Mouse (Mus musculus) heart, embryonic 10.5 days (tissue): ENCODE results near the gene Cdh6. TPM values are rescaled to one million over a fixed set of nuclear protein-coding genes. Genes with fewer than 3 reads are reported as not detected.

Experiments
- DNase-seq: peaks from one replicate; pipeline ENCODE4 v3.0.0-alpha.2; 2017; ENCODE audit warnings: low spot score
- H3K27ac ChIP-seq: fragments of 300-500 bp; sonication (generic); 2 replicates; pipeline ENCODE4 v1.5.1; 2016; ENCODE audit warnings: mild to moderate bottlenecking
- H3K27me3 ChIP-seq: fragments of 300-500 bp; sonication (generic); 2 replicates; pipeline ENCODE4 v1.6.1; 2016; ENCODE audit warnings: mild to moderate bottlenecking; ENCODE audit not compliant: poor library complexity, insufficient read depth, severe bottlenecking
- H3K36me3 ChIP-seq: fragments of 300-500 bp; sonication (generic); 2 replicates; pipeline ENCODE4 v1.6.1; 2016; ENCODE audit warnings: mild to moderate bottlenecking, moderate library complexity
- H3K4me1 ChIP-seq: fragments of 300-500 bp; sonication (generic); 2 replicates; pipeline ENCODE4 v1.6.1; 2016; ENCODE audit warnings: mild to moderate bottlenecking
- H3K4me3 ChIP-seq: fragments of 300-500 bp; sonication (generic); 2 replicates; pipeline ENCODE4 v1.5.1; 2016; ENCODE audit warnings: mild to moderate bottlenecking, moderate library complexity
- H3K9me3 ChIP-seq: fragments of 300-500 bp; sonication (generic); 2 replicates; pipeline ENCODE4 v1.6.1; 2016; ENCODE audit warnings: mild to moderate bottlenecking, moderate library complexity
- WGBS: fragments of 180-500 bp; shearing (Covaris S2); methylation state at CpG from one replicate; pipeline ENCODE4 v1.1.7; 2016; 5-methylcytosine and 5-hydroxymethylcytosine counted together
- polyA plus RNA-seq: library from polyadenylated mRNA; unstranded; fragments of >200 nt; fragmentation: Nextera tagmentation; extraction: Ambion mirVana; gene quantifications from 2 replicates; pipeline ENCODE4 v1.2.1, GENCODE M21; 2016

The Cdh6 gene
- polyA plus RNA-seq, 1 experiment from 2014 or later: 5.1 TPM

GRCm38 (mm10) chr15:13181014-13181413, 7.5 kb upstream of the Cdh6 start:
- WGBS: 47% methylated on average over 4 of the region's 4 CpGs
- H3K27me3 ChIP-seq: peaks cover 2% of the 10 kb centered on the region; the same call in 1 of the 2 replicates
- DNase-seq: peak; percentile 19
- H3K4me3 ChIP-seq: no peak overlapping the region
- no peak overlapping the region for H3K27ac ChIP-seq
- no peaks in the 10 kb centered on the region for H3K9me3 ChIP-seq
- no peaks in the 10 kb centered on the region for H3K36me3 ChIP-seq
- peaks cover 6% of the 10 kb centered on the region; the same call in 1 of the 2 replicates for H3K4me1 ChIP-seq

GRCm38 (mm10) chr15:13175978-13176377, 2.5 kb upstream of the Cdh6 start:
- no peak overlapping the region for H3K4me3 ChIP-seq
- H3K27ac ChIP-seq: no peak overlapping the region
- H3K27me3 ChIP-seq: peaks cover 5% of the 10 kb centered on the region; the same call in 1 of the 2 replicates
- WGBS: 18% methylated on average over 9 of the region's 9 CpGs
- peaks cover 12% of the 10 kb centered on the region; the same call in 1 of the 2 replicates for H3K4me1 ChIP-seq
- H3K36me3 ChIP-seq: no peaks in the 10 kb centered on the region
- H3K9me3 ChIP-seq: no peaks in the 10 kb centered on the region
- DNase-seq: no peak

GRCm38 (mm10) chr15:13174618-13174980, 1.1 kb upstream of the Cdh6 start:
- Histone ChIP-seq H3K27ac (no peak overlapping the region), H3K36me3 (no peaks in the 10 kb centered on the region), H3K9me3 (no peaks in the 10 kb centered on the region), H3K4me1 (peaks cover 12% of the 10 kb centered on the region; the same call in 1 of the 2 replicates), H3K27me3 (peaks cover 5% of the 10 kb centered on the region; the same call in 1 of the 2 replicates), H3K4me3 (peak overlapping the region; percentile 77)
- no peak for DNase-seq
- 21% methylated on average over 6 of the region's 6 CpGs for WGBS

- H3K4me1 ChIP-seq: peaks cover 12% of the 10 kb centered on the region; the same call in 1 of the 2 replicates
- no peak for DNase-seq
- H3K4me3 ChIP-seq: peak overlapping the region; percentile 77
- peak overlapping the region; percentile 83 for H3K27ac ChIP-seq
- H3K9me3 ChIP-seq: no peaks in the 10 kb centered on the region
- no peaks in the 10 kb centered on the region for H3K36me3 ChIP-seq
- H3K27me3 ChIP-seq: peaks cover 5% of the 10 kb centered on the region; the same call in 1 of the 2 replicates
- 2% methylated on average over 27 of the region's 27 CpGs for WGBS
These were observed 554 bp upstream of the Cdh6 start for GRCm38 (mm10) chr15:13173840-13174617.

GRCm38 (mm10) chr15:13172365-13173070, 957 bp downstream of the Cdh6 start:
- Histone ChIP-seq H3K36me3 (no peaks in the 10 kb centered on the region), H3K27ac (peak overlapping the region; percentile 83)
- DNase-seq: no peak

GRCm38 (mm10) chr15:13171486-13172364, 1.8 kb downstream of the Cdh6 start:
- 6% methylated on average over 16 of the region's 16 CpGs for WGBS
- Histone ChIP-seq H3K27ac (peak overlapping the region; percentile 52; the same call in 1 of the 2 replicates), H3K27me3 (peaks cover 5% of the 10 kb centered on the region; the same call in 1 of the 2 replicates), H3K9me3 (no peaks in the 10 kb centered on the region), H3K4me1 (peaks cover 12% of the 10 kb centered on the region; the same call in 1 of the 2 replicates), H3K36me3 (no peaks in the 10 kb centered on the region), H3K4me3 (peak overlapping the region; percentile 77)
- no peak for DNase-seq

More at GRCm38 (mm10) chr15:13172365-13173070, 957 bp downstream of the Cdh6 start:
- Histone ChIP-seq H3K4me3 (peak overlapping the region; percentile 77), H3K9me3 (no peaks in the 10 kb centered on the region), H3K27me3 (peaks cover 5% of the 10 kb centered on the region; the same call in 1 of the 2 replicates), H3K4me1 (peaks cover 12% of the 10 kb centered on the region; the same call in 1 of the 2 replicates)
- under 1% methylated on average over 26 of the region's 26 CpGs for WGBS

- Histone ChIP-seq H3K27me3 (no peaks in the 10 kb centered on the region), H3K4me3 (no peak overlapping the region), H3K4me1 (no peaks in the 10 kb centered on the region), H3K27ac (no peak overlapping the region), H3K36me3 (no peaks in the 10 kb centered on the region), H3K9me3 (no peaks in the 10 kb centered on the region)
- WGBS: 82% methylated on average over 13 of the region's 13 CpGs
- DNase-seq: peak; percentile 25
These were observed 8.2 kb downstream of the Cdh6 start for GRCm38 (mm10) chr15:13165094-13165885.

GRCm38 (mm10) chr15:13155820-13156219, 17.7 kb downstream of the Cdh6 start:
- H3K4me3 ChIP-seq: no peak overlapping the region
- H3K27me3 ChIP-seq: no peaks in the 10 kb centered on the region
- no peak overlapping the region for H3K27ac ChIP-seq
- H3K4me1 ChIP-seq: no peaks in the 10 kb centered on the region
- no peaks in the 10 kb centered on the region for H3K9me3 ChIP-seq
- 94% methylated on average over 5 of the region's 5 CpGs for WGBS
- H3K36me3 ChIP-seq: no peaks in the 10 kb centered on the region
- no peak for DNase-seq

GRCm38 (mm10) chr15:13155418-13155817, 18.1 kb downstream of the Cdh6 start:
- no peaks in the 10 kb centered on the region for H3K36me3 ChIP-seq
- H3K27me3 ChIP-seq: no peaks in the 10 kb centered on the region
- DNase-seq: no peak
- H3K27ac ChIP-seq: no peak overlapping the region
- H3K4me3 ChIP-seq: no peak overlapping the region
- no peaks in the 10 kb centered on the region for H3K9me3 ChIP-seq
- WGBS: 75% methylated on average over 6 of the region's 6 CpGs
- H3K4me1 ChIP-seq: no peaks in the 10 kb centered on the region

- H3K9me3 ChIP-seq: no peaks in the 10 kb centered on the region
- 77% methylated on average over 4 of the region's 4 CpGs for WGBS
- H3K27me3 ChIP-seq: no peaks in the 10 kb centered on the region
- no peak overlapping the region for H3K27ac ChIP-seq
- H3K4me1 ChIP-seq: no peaks in the 10 kb centered on the region
- H3K36me3 ChIP-seq: no peaks in the 10 kb centered on the region
- DNase-seq: no peak
- no peak overlapping the region for H3K4me3 ChIP-seq
These were observed 31.5 kb downstream of the Cdh6 start for GRCm38 (mm10) chr15:13141983-13142382.

- H3K4me3 ChIP-seq: no peak overlapping the region
- no peaks in the 10 kb centered on the region for H3K27me3 ChIP-seq
- H3K27ac ChIP-seq: no peak overlapping the region
- no peak for DNase-seq
- no peaks in the 10 kb centered on the region for H3K4me1 ChIP-seq
- no peaks in the 10 kb centered on the region for H3K9me3 ChIP-seq
- WGBS: 80% methylated on average over 5 of the region's 5 CpGs
- no peaks in the 10 kb centered on the region for H3K36me3 ChIP-seq
These were observed 33.8 kb downstream of the Cdh6 start for GRCm38 (mm10) chr15:13139662-13140061.

GRCm38 (mm10) chr15:13137166-13137565, 36.3 kb downstream of the Cdh6 start:
- DNase-seq: no peak
- H3K27ac ChIP-seq: no peak overlapping the region
- no peaks in the 10 kb centered on the region for H3K4me1 ChIP-seq
- H3K4me3 ChIP-seq: no peak overlapping the region
- no peaks in the 10 kb centered on the region for H3K27me3 ChIP-seq
- H3K36me3 ChIP-seq: no peaks in the 10 kb centered on the region
- no peaks in the 10 kb centered on the region for H3K9me3 ChIP-seq
- WGBS: 94% methylated on average over 6 of the region's 6 CpGs
